Mouse (Mus musculus) CH12.LX (cell line): ENCODE measurements around the gene Ap5z1. TPM values are rescaled to one million over a fixed set of nuclear protein-coding genes. Genes with fewer than 3 reads are reported as not detected.

Experiments
- DNase-seq: peaks from one replicate; pipeline ENCODE4 v3.0.0-alpha.2; 2013; ENCODE audit errors: extremely low read depth
- H3K27ac ChIP-seq: 2 replicates; pipeline ENCODE4 v1.5.1; 2012; ENCODE audit warnings: low read depth, mild to moderate bottlenecking, control low read depth, moderate library complexity; ENCODE audit not compliant: insufficient read depth
- H3K27me3 ChIP-seq: replicated peaks from 2 replicates; pipeline ENCODE3; 2012; ENCODE audit warnings: inconsistent platforms
- H3K36me3 ChIP-seq, 2 experiments: replicated peaks in 1 of 2; 2 replicates each; pipeline versions ENCODE3 to v1.6.1; 2012; ENCODE audit warnings: inconsistent platforms in 1 of 2, low read length in 1 of 2, mild to moderate bottlenecking in 1 of 2, mixed read lengths in 1 of 2, moderate library complexity in 1 of 2; ENCODE audit not compliant: control insufficient read depth in 1 of 2, insufficient read depth in 1 of 2
- H3K4me1 ChIP-seq, 2 experiments: 2 replicates each; pipeline ENCODE4 v1.6.1; 2012; ENCODE audit warnings: inconsistent platforms in 1 of 2, moderate library complexity in 1 of 2; ENCODE audit not compliant: insufficient read depth in 2 of 2, control insufficient read depth in 1 of 2
- H3K4me2 ChIP-seq: 2 replicates; pipeline ENCODE4 v1.6.1; 2012; ENCODE audit warnings: low read depth, mild to moderate bottlenecking, control low read depth; ENCODE audit not compliant: poor library complexity, insufficient read depth, severe bottlenecking
- H3K4me3 ChIP-seq, 3 experiments: fragments of 150-350 bp in 1 of 3; sonication (generic) in 1 of 3; replicated peaks in 1 of 3; 2 replicates each; pipeline versions ENCODE3 to v1.5.1; 2011 to 2012; ENCODE audit warnings: low read depth in 2 of 3, low read length in 2 of 3, mild to moderate bottlenecking in 2 of 3, moderate library complexity in 2 of 3, control low read depth in 1 of 3, improper control_type of control experiment in 1 of 3, inconsistent platforms in 1 of 3, mixed read lengths in 1 of 3; ENCODE audit not compliant: poor library complexity in 1 of 3
- H3K79me2 ChIP-seq: replicated peaks from 2 replicates; pipeline ENCODE4 v1.6.1; 2012; ENCODE audit warnings: mild to moderate bottlenecking, moderate library complexity; ENCODE audit not compliant: control insufficient read depth, poor library complexity, insufficient read depth, severe bottlenecking; ENCODE audit errors: extremely low read depth
- H3K9ac ChIP-seq: 2 replicates; pipeline ENCODE4 v1.6.1; 2012; ENCODE audit warnings: low read depth, mild to moderate bottlenecking, control low read depth, moderate library complexity; ENCODE audit not compliant: insufficient read depth
- H3K9me3 ChIP-seq: replicated peaks from 2 replicates; pipeline ENCODE3; 2012; ENCODE audit warnings: low read length, inconsistent platforms, mixed read lengths
- ELF1 ChIP-seq: IDR thresholded peaks from 2 replicates; pipeline ENCODE4 v1.6.1; 2014; ENCODE audit warnings: low read depth, mild to moderate bottlenecking, inconsistent platforms, low read length, improper control_type of control experiment
- GABPA ChIP-seq: IDR thresholded peaks from 2 replicates; pipeline ENCODE4 v1.6.1; 2012; ENCODE audit warnings: low read depth, low read length, improper control_type of control experiment, inconsistent platforms; ENCODE audit not compliant: insufficient replicate concordance
- HCFC1 ChIP-seq: IDR thresholded peaks from 2 replicates; pipeline ENCODE4 v1.6.1; 2012; ENCODE audit warnings: low read depth, mild to moderate bottlenecking, inconsistent platforms, low read length, improper control_type of control experiment
- MYC ChIP-seq: IDR thresholded peaks from 2 replicates; pipeline ENCODE4 v1.6.1; 2011; ENCODE audit warnings: low read depth, mild to moderate bottlenecking, improper control_type of control experiment, low read length
- NELFE ChIP-seq: IDR thresholded peaks from 2 replicates; pipeline ENCODE4 v1.6.1; 2011; ENCODE audit warnings: low read depth, low read length, improper control_type of control experiment
- SIN3A ChIP-seq: IDR thresholded peaks from 2 replicates; pipeline ENCODE4 v1.6.1; 2012; ENCODE audit warnings: low read length, improper control_type of control experiment, inconsistent platforms
- UBTF ChIP-seq: IDR thresholded peaks from 2 replicates; pipeline ENCODE4 v1.6.1; 2012; ENCODE audit warnings: low read depth, mild to moderate bottlenecking, inconsistent platforms, low read length, improper control_type of control experiment, moderate library complexity
- USF2 ChIP-seq: conservative IDR thresholded peaks from 2 replicates; pipeline ENCODE4 v1.6.1; 2011; ENCODE audit warnings: low read depth, low read length, improper control_type of control experiment
- ZC3H11A ChIP-seq: IDR thresholded peaks from 2 replicates; pipeline ENCODE4 v1.6.1; 2012; ENCODE audit warnings: low read depth, mild to moderate bottlenecking, inconsistent platforms, low read length, improper control_type of control experiment
- ZMIZ1 ChIP-seq: IDR thresholded peaks from 2 replicates; pipeline ENCODE4 v1.6.1; 2012; ENCODE audit warnings: low read depth, mild to moderate bottlenecking, inconsistent platforms, low read length, improper control_type of control experiment
- dilution Hi-C: fragments of 300-500 bp; cut with MboI; formaldehyde crosslinking; loops from 2 replicates; pipeline ENCODE4 v1.14.3; 2020; ENCODE audit warnings: low sequenced_read_pairs; ENCODE audit not compliant: extremely low pct_unique_long_range_greater_than_20kb, extremely low pct_ligation_motif_present
- in situ Hi-C: fragments of 300-500 bp; cut with MboI; formaldehyde crosslinking; loops from 3 replicates; pipeline ENCODE4 v1.14.3; 2019; ENCODE audit warnings: low sequenced_read_pairs, low pct_ligation_motif_present, low pct_unique_long_range_greater_than_20kb, mixed read lengths
- polyA plus RNA-seq: library from polyadenylated mRNA; unstranded; fragments of >175 nt; gene quantifications from 2 replicates; pipeline ENCODE4 v1.2.1, GENCODE M21; 2012; ENCODE audit warnings: low read depth; ENCODE audit not compliant: insufficient read length
- total RNA-seq, 2 experiments: library from RNA; depleted of rRNA; stranded (reverse); fragments of 300-350 nt in 1 of 2; fragments of >200 nt in 1 of 2; gene quantifications; 2 replicates each; pipeline ENCODE4 v1.2.3; 2012 to 2014

The Ap5z1 gene
- total and polyA plus RNA-seq, 3 experiments = 3.1 to 18.7 (median 11.3) TPM

DNA sequence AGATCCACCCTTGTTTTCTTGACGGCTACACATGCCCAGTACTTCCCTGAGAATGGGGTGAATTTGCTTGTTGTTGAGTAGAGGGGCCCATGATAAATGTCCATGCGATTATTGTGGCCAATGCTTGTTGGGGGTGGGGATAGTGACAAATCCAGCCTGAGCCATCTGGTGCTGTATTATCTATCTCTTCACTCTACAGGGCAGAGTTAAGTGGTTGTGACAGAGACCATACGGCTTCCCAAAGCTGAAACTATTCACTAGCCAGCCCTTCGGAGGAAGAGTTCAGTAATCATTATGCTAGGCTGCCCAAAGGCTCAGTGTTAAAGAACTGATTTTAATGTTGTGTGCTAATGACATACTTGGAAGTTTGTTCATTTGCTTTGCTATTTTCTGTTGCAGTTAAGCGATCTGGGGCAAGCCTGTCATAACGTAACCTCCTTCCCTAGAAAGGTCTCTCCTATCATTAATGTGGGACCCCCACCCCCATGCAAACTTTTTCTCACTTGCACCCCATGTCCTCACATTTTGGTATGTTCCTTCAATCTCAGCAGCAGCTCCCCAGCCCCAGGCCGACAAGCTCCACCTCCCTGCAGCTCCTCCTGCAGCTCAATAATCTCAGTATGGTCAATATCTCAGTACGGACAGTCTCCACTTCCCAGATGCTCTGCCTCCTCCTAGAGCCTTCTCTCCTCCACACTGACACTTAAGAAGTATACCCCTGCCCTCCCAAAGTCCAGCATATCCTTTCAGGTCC, 61.1 kb downstream of the Ap5z1 start:
- H3K4me3 ChIP-seq = no peak overlapping the region
- H3K27ac ChIP-seq = no peak overlapping the region
- no peak overlapping the region for H3K4me2 ChIP-seq
- H3K79me2 ChIP-seq = no peaks in the 10 kb centered on the region
- dilution Hi-C loops (no loop called here), in situ Hi-C loops (loop anchor here (25.0 kb wide), 1 partner anchor 337 kb away; no protein-coding TSS in a partner anchor)
- peaks cover 3% of the 10 kb centered on the region for H3K27me3 ChIP-seq
- H3K9me3 ChIP-seq = no peaks in the 10 kb centered on the region
- H3K36me3 ChIP-seq = no peaks in the 10 kb centered on the region
- TF ChIP-seq ZC3H11A = no peak
- no peak for TF ChIP-seq SIN3A
- no peak for TF ChIP-seq USF2
- TF ChIP-seq MYC = no peak
- TF ChIP-seq NELFE = no peak
- TF ChIP-seq ELF1 = no peak
- TF ChIP-seq UBTF = no peak
- TF ChIP-seq HCFC1 = no peak
- TF ChIP-seq ZMIZ1 = no peak
- TF ChIP-seq GABPA = no peak
- no peak for DNase-seq
- no peaks in the 10 kb centered on the region for H3K4me1 ChIP-seq
- H3K9ac ChIP-seq = no peak overlapping the region

Other genes starting within 250 kb of the Ap5z1 start
- 10.9 and 11.3 TPM in 2 replicates for gene Foxk1, start 62.4 kb upstream of the Ap5z1 start, total RNA-seq (2012; rRNA removed)
- gene Foxk1, start 62.4 kb upstream of the Ap5z1 start, total RNA-seq (2014; rRNA removed) = 5.3 and 5.6 TPM in 2 replicates
- 20.3 and 23.4 TPM in 2 replicates for gene Foxk1, start 62.4 kb upstream of the Ap5z1 start, polyA plus RNA-seq
- gene Papolb, start 66.1 kb downstream of the Ap5z1 start, total RNA-seq (2012; rRNA removed) = not detected in 2 replicates
- not detected in 2 replicates for gene Papolb, start 66.1 kb downstream of the Ap5z1 start, total RNA-seq (2014; rRNA removed)
- gene Papolb, start 66.1 kb downstream of the Ap5z1 start, polyA plus RNA-seq = not detected in 2 replicates
- gene Radil, start 87.2 kb downstream of the Ap5z1 start, total RNA-seq (2012; rRNA removed) = not detected in 2 replicates
- gene Radil, start 87.2 kb downstream of the Ap5z1 start, total RNA-seq (2014; rRNA removed) = not detected in 2 replicates
- not detected in 2 replicates for gene Radil, start 87.2 kb downstream of the Ap5z1 start, polyA plus RNA-seq
- gene Mmd2, start 144.9 kb downstream of the Ap5z1 start, total RNA-seq (2012; rRNA removed) = not detected in 2 replicates
- gene Mmd2, start 144.9 kb downstream of the Ap5z1 start, total RNA-seq (2014; rRNA removed) = not detected in 2 replicates
- not detected in 2 replicates for gene Mmd2, start 144.9 kb downstream of the Ap5z1 start, polyA plus RNA-seq
- gene Wipi2, start 163.8 kb downstream of the Ap5z1 start, total RNA-seq (2012; rRNA removed) = 34.5 and 38.0 TPM in 2 replicates
- gene Wipi2, start 163.8 kb downstream of the Ap5z1 start, total RNA-seq (2014; rRNA removed) = 47.4 and 50.1 TPM in 2 replicates
- 43.4 and 47.9 TPM in 2 replicates for gene Wipi2, start 163.8 kb downstream of the Ap5z1 start, polyA plus RNA-seq
- gene Slc29a4, start 228.6 kb downstream of the Ap5z1 start, total RNA-seq (2012; rRNA removed) = not detected in 2 replicates
- not detected in 2 replicates for gene Slc29a4, start 228.6 kb downstream of the Ap5z1 start, total RNA-seq (2014; rRNA removed)
- gene Slc29a4, start 228.6 kb downstream of the Ap5z1 start, polyA plus RNA-seq = not detected in 2 replicates